Mouse (Mus musculus): ENCODE measurements around the gene Thbs3.

- TF ChIP-seq CTCF (IDR thresholded peaks at IDR 0.05; ENCODE audit: low read depth) (no peak), EP300 (IDR thresholded peaks at IDR 0.05; ENCODE audit: low read depth) (no peak)
These were observed 11.9 kb upstream of the Thbs3 start for GRCm38 (mm10) chr3:89203142-89203514.
